Mouse (Mus musculus) liver, embryonic 14.5 days (tissue): ENCODE results near the gene Reep3. TPM values are rescaled to one million over a fixed set of nuclear protein-coding genes. Genes with fewer than 3 reads are reported as not detected.

Experiments used
- ATAC-seq: fragments of 200-750 bp; cut with Nextera tagmentation; 2 replicates; pipeline ENCODE4 v1.8.0; 2017; ENCODE audit warnings: moderate number of reproducible peaks, mild to moderate bottlenecking, moderate library complexity; ENCODE audit not compliant: insufficient read depth
- DNase-seq, 3 experiments: peaks; one replicate each; pipeline ENCODE4 v3.0.0-alpha.2; 2012 to 2013; ENCODE audit warnings: low read depth in 3 of 3, low spot score in 3 of 3
- H3K27ac ChIP-seq: fragments of 300-500 bp; sonication (generic); 2 replicates; pipeline ENCODE4 v1.5.1; 2014; ENCODE audit warnings: moderate library complexity, mild to moderate bottlenecking, control low read depth, inconsistent platforms
- H3K27me3 ChIP-seq: fragments of 300-500 bp; sonication (generic); 2 replicates; pipeline ENCODE4 v1.6.1; 2014; ENCODE audit warnings: mild to moderate bottlenecking, low read length, moderate library complexity; ENCODE audit not compliant: control insufficient read depth, insufficient read depth
- H3K36me3 ChIP-seq: fragments of 300-500 bp; sonication (generic); replicated peaks from 2 replicates; pipeline ENCODE4 v1.6.1; 2014; ENCODE audit warnings: low read depth; ENCODE audit not compliant: control insufficient read depth, insufficient read depth
- H3K4me1 ChIP-seq, 2 experiments: fragments of 200-500 bp in 1 of 2; fragments of 300-500 bp in 1 of 2; sonication (generic) in 1 of 2; replicated peaks; 2 replicates each; pipeline ENCODE4 v1.6.1; 2012 to 2014; ENCODE audit warnings: antibody characterized with exemption in 1 of 2, inconsistent platforms in 1 of 2, low read length in 1 of 2; ENCODE audit not compliant: control insufficient read depth in 2 of 2, insufficient read depth in 2 of 2
- H3K4me2 ChIP-seq: fragments of 300-500 bp; sonication (generic); 2 replicates; pipeline ENCODE4 v1.6.1; 2014; ENCODE audit warnings: low read depth, mild to moderate bottlenecking, control low read depth, moderate library complexity
- H3K4me3 ChIP-seq, 2 experiments: fragments of 200-500 bp in 1 of 2; fragments of 300-500 bp in 1 of 2; sonication (generic) in 1 of 2; 2 replicates each; pipeline ENCODE4 v1.5.1; 2012 to 2014; ENCODE audit warnings: low read depth in 2 of 2, low read length in 2 of 2, mild to moderate bottlenecking in 2 of 2, control low read depth in 1 of 2, inconsistent platforms in 1 of 2, moderate library complexity in 1 of 2; ENCODE audit not compliant: insufficient read depth in 1 of 2
- H3K9ac ChIP-seq: fragments of 300-500 bp; sonication (generic); replicated peaks from 2 replicates; pipeline ENCODE4 v1.6.1; 2014; ENCODE audit warnings: mild to moderate bottlenecking, control low read depth, moderate library complexity
- H3K9me3 ChIP-seq: fragments of 300-500 bp; sonication (generic); 2 replicates; pipeline ENCODE4 v1.6.1; 2016; ENCODE audit warnings: low read length, mixed read lengths; ENCODE audit not compliant: control insufficient read depth
- CTCF ChIP-seq: IDR thresholded peaks from 2 replicates; pipeline ENCODE4 v1.5.1; 2016; ENCODE audit warnings: antibody characterized with exemption, low read depth, control low read depth
- EP300 ChIP-seq: IDR thresholded peaks from 2 replicates; pipeline ENCODE4 v1.6.1; 2016; ENCODE audit warnings: antibody characterized with exemption, low read depth
- WGBS: fragments of 180-500 bp; shearing (Covaris S2); extraction: QIAGEN DNeasy Blood & Tissue Kit; methylation state at CpG from one replicate; pipeline ENCODE4 v1.1.7; 2014; ENCODE audit not compliant: insufficient replicate concordance; 5-methylcytosine and 5-hydroxymethylcytosine counted together
- polyA plus RNA-seq, 2 experiments: library from polyadenylated mRNA; depleted of rRNA in 1 of 2; stranded (reverse) in 1 of 2; unstranded in 1 of 2; fragments of >200 nt; fragmentation: Nextera tagmentation in 1 of 2; extraction: Ambion mirVana in 1 of 2; gene quantifications; 2 replicates each; pipeline versions ENCODE4 v1.2.1 to v1.2.3; 2012 to 2014

The Reep3 gene
- polyA plus RNA-seq, 2 experiments: 3.9 to 5.1 TPM

- Histone ChIP-seq H3K27ac (no peak overlapping the region), H3K27me3 (no peaks in the 10 kb centered on the region), H3K4me1 (peaks cover 2 to 4% of the 10 kb centered on the region in 2 experiments; a peak in 3 of 4 replicates), H3K4me3 (no peak overlapping the region), H3K9me3 (no peaks in the 10 kb centered on the region), H3K36me3 (no peaks in the 10 kb centered on the region), H3K4me2 (no peak overlapping the region), H3K9ac (no peak overlapping the region)
- ATAC-seq (no peak), DNase-seq (no peak)
- no peak for TF ChIP-seq CTCF
- no peak for TF ChIP-seq EP300
- WGBS: 46% methylated on average over 7 of the region's 7 CpGs
Measured at GRCm38 (mm10) chr10:67031186-67031585, 65.6 kb downstream of the Reep3 start.

DNA sequence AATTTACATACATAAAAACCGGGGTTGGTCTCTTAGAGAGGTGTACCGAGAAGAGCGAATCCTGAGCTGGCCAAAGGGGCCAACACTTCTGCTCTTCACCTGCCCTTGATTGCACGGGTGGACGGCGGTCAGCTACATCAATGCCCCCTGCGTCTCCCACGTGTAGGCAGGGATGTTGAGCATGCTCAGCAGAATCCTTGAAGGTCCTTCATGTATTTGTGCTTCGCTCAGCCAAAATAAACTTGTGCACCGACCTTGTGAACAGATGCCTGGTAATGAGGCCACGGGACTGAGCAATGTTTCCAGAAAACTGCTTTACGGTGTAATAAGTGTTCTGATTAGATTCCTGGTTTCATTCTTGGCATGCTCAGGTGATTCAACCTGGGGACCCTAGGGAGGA is 67.4 kb downstream of the Reep3 start:
- Histone ChIP-seq H3K4me2 (no peak overlapping the region), H3K4me3 (no peak overlapping the region), H3K9me3 (no peaks in the 10 kb centered on the region), H3K27me3 (no peaks in the 10 kb centered on the region), H3K9ac (no peak overlapping the region), H3K27ac (no peak overlapping the region), H3K36me3 (no peaks in the 10 kb centered on the region), H3K4me1 (peaks cover 2 to 15% of the 10 kb centered on the region in 2 experiments)
- ATAC-seq: no peak
- no peak for DNase-seq
- TF ChIP-seq EP300: no peak
- no peak for TF ChIP-seq CTCF
- 73% methylated on average over 12 of the region's 12 CpGs for WGBS

- 78% methylated on average over 8 of the region's 8 CpGs for WGBS
- peak overlapping the region; percentile 9; the same call in 1 of the 2 replicates for H3K27ac ChIP-seq
- H3K36me3 ChIP-seq: no peaks in the 10 kb centered on the region
- DNase-seq (no peak), ATAC-seq (no peak)
- no peak overlapping the region for H3K9ac ChIP-seq
- H3K27me3 ChIP-seq: no peaks in the 10 kb centered on the region
- no peak overlapping the region for H3K4me2 ChIP-seq
- H3K9me3 ChIP-seq: no peaks in the 10 kb centered on the region
- H3K4me1 ChIP-seq: peaks cover 2 to 15% of the 10 kb centered on the region in 2 experiments
- H3K4me3 ChIP-seq: no peak overlapping the region
- TF ChIP-seq CTCF (no peak), EP300 (no peak)
Measured at GRCm38 (mm10) chr10:67026375-67026774, 70.4 kb downstream of the Reep3 start.

- peak; percentile 80 for ATAC-seq
- peak overlapping the region; percentile 1; the same call in 1 of the 2 replicates for H3K4me2 ChIP-seq
Measured at GRCm38 (mm10) chr10:67025573-67026236, 71.0 kb downstream of the Reep3 start.

GRCm38 (mm10) chr10:67024391-67024790 is 72.4 kb downstream of the Reep3 start:
- Histone ChIP-seq H3K9ac (no peak overlapping the region), H3K27me3 (no peaks in the 10 kb centered on the region), H3K4me2 (no peak overlapping the region), H3K27ac (no peak overlapping the region), H3K36me3 (no peaks in the 10 kb centered on the region), H3K4me1 (peaks cover 2 to 15% of the 10 kb centered on the region in 2 experiments), H3K9me3 (no peaks in the 10 kb centered on the region), H3K4me3 (no peak overlapping the region)
- DNase-seq: no peak
- TF ChIP-seq EP300 (no peak), CTCF (no peak)
- WGBS: 86% methylated on average over 6 of the region's 6 CpGs
- no peak for ATAC-seq

More at GRCm38 (mm10) chr10:67025573-67026236, 71.0 kb downstream of the Reep3 start:
- 0 out of 2 replicates have a peak, but pooled peaks have one; percentile 6 for TF ChIP-seq CTCF
- peak; percentile 36; the same call in 1 of the 2 replicates for TF ChIP-seq EP300
- Histone ChIP-seq H3K27ac (peak overlapping the region; percentile 9; the same call in 1 of the 2 replicates), H3K4me1 (peaks cover 2 to 15% of the 10 kb centered on the region in 2 experiments), H3K4me3 (no peak overlapping the region), H3K36me3 (no peaks in the 10 kb centered on the region), H3K9me3 (no peaks in the 10 kb centered on the region), H3K27me3 (no peaks in the 10 kb centered on the region), H3K9ac (no peak overlapping the region)
- WGBS: 24% methylated on average over 10 of the region's 10 CpGs
- DNase-seq: peak; percentile 39 to 59 (median 54)
